Mouse (Mus musculus) midbrain, postnatal 0 days (tissue): ENCODE measurements around the gene Eprs. TPM values are rescaled to one million over a fixed set of nuclear protein-coding genes. Genes with fewer than 3 reads are reported as not detected.
A peak's percentile ranks its signal among the peaks of the same experiment; 100 is the strongest.

ENCODE experiments used
- ATAC-seq: fragments of 200-750 bp; cut with Nextera tagmentation; 2 replicates; pipeline ENCODE4 v1.8.0; 2017; ENCODE audit warnings: moderate number of reproducible peaks, mild to moderate bottlenecking, moderate TSS enrichment, moderate library complexity; ENCODE audit not compliant: low FRiP score
- DNase-seq: peaks from one replicate; pipeline ENCODE4 v3.0.0-alpha.2; 2015; ENCODE audit warnings: low spot score
- H3K27ac ChIP-seq: fragments of 300-500 bp; sonication (generic); 2 replicates; pipeline ENCODE4 v1.5.1; 2014; ENCODE audit warnings: low read depth, mild to moderate bottlenecking, low read length, mixed read lengths
- H3K27me3 ChIP-seq: fragments of 300-500 bp; sonication (generic); 2 replicates; pipeline ENCODE4 v1.6.1; 2014; ENCODE audit warnings: low read length, control low read depth, mixed read lengths; ENCODE audit not compliant: insufficient read depth
- H3K36me3 ChIP-seq: fragments of 300-500 bp; sonication (generic); 2 replicates; pipeline ENCODE4 v1.6.1; 2014; ENCODE audit warnings: low read length, control low read depth, mixed read lengths; ENCODE audit not compliant: insufficient read depth
- H3K4me1 ChIP-seq: fragments of 300-500 bp; sonication (generic); 2 replicates; pipeline ENCODE4 v1.6.1; 2014; ENCODE audit warnings: mild to moderate bottlenecking, control low read depth, antibody characterized with exemption, low read length, mixed read lengths; ENCODE audit not compliant: insufficient read depth
- H3K4me2 ChIP-seq: fragments of 300-500 bp; sonication (generic); 2 replicates; pipeline ENCODE4 v1.6.1; 2014; ENCODE audit warnings: low read depth, mild to moderate bottlenecking, low read length, mixed read lengths; ENCODE audit not compliant: poor library complexity, severe bottlenecking
- H3K4me3 ChIP-seq: fragments of 300-500 bp; sonication (generic); 2 replicates; pipeline ENCODE4 v1.5.1; 2014; ENCODE audit warnings: low read depth, mild to moderate bottlenecking, low read length, moderate library complexity
- H3K9ac ChIP-seq: fragments of 300-500 bp; sonication (generic); replicated peaks from 2 replicates; pipeline ENCODE4 v1.6.1; 2014; ENCODE audit warnings: mild to moderate bottlenecking, low read length, moderate library complexity, mixed read lengths; ENCODE audit not compliant: poor library complexity, severe bottlenecking
- H3K9me3 ChIP-seq: fragments of 300-500 bp; sonication (generic); 2 replicates; pipeline ENCODE4 v1.6.1; 2016; ENCODE audit warnings: low read length, control low read depth
- CTCF ChIP-seq: IDR thresholded peaks from 2 replicates; pipeline ENCODE4 v1.5.1; 2016; ENCODE audit warnings: antibody characterized with exemption, mild to moderate bottlenecking
- WGBS: fragments of 180-500 bp; shearing (Covaris S2); extraction: QIAGEN DNeasy Blood & Tissue Kit; methylation state at CpG from one replicate; pipeline ENCODE4 v1.1.7; 2014; 5-methylcytosine and 5-hydroxymethylcytosine counted together
- polyA plus RNA-seq: library from polyadenylated mRNA; unstranded; fragments of >200 nt; fragmentation: Nextera tagmentation; extraction: Ambion mirVana; gene quantifications from 2 replicates; pipeline ENCODE4 v1.2.1, GENCODE M21; 2015
- total RNA-seq: library from RNA; depleted of rRNA; stranded (reverse); fragments of >200 nt; gene quantifications from 2 replicates; pipeline ENCODE4 v1.2.3, GENCODE M21; 2014

The Eprs gene
- total and polyA plus RNA-seq, 2 experiments from 2014 or later, result 71.7 to 119 TPM

DNA sequence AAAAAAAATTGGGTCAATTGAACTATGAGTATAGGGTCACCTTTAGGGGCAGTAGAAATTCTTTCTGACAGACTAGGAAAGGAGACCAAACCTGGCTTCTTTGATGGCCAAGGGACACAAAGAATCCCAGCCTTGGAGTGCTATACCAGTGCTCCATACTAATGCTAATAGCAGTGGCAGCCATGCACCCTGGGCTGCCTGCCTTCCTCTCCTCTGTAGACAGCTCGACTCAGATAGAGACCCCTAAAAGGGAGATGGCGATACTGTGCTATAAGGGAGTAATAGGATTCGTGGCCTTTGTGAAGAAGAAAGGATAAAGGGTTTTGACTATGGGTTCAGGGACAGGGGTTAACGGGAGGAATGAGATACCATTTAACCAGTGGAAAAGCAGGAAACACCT, 91.3 kb downstream of the Eprs start:
- ATAC-seq (peak; percentile 22; the same call in 1 of the 2 replicates), DNase-seq (no peak)
- H3K36me3 ChIP-seq, result no peaks in the 10 kb centered on the region; the same call in 1 of the 2 replicates
- H3K9ac ChIP-seq, result peak overlapping the region; percentile 93
- peaks cover 10% of the 10 kb centered on the region for H3K4me1 ChIP-seq
- peak overlapping the region; percentile 82 for H3K27ac ChIP-seq
- TF ChIP-seq CTCF, result no peak
- H3K4me2 ChIP-seq, result peak overlapping the region; percentile 85
- WGBS, result 29% methylated on average over 4 of the region's 4 CpGs
- no peaks in the 10 kb centered on the region for H3K9me3 ChIP-seq
- no peaks in the 10 kb centered on the region for H3K27me3 ChIP-seq
- H3K4me3 ChIP-seq, result peak overlapping the region; percentile 63

DNA sequence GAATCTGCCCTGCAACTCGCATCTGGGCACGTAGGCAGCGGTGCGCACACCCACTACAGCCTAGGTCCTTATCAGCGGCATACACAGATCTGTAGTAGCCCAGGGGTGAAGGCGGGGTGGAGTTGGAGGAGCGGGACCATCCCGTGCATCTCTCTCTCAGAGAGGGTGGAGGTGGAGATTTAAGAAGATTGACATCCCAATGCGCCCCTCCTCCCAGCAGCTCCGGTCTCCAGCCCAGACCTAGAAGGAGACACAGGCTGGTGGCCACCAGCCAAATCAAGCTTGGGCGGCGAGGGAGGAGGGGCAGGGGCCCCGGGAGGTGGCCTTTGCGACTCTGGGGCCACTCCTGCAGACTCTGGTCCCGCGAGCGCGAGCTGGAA, 91.7 kb downstream of the Eprs start, which contains the start of gene Slc30a10:
TSS of gene Slc30a10 (plus strand) at position 274 of the 380 bp plus-strand sequence.
- Histone ChIP-seq H3K27me3 (no peaks in the 10 kb centered on the region), H3K9ac (peak within 1 kb of the TSS; percentile 93), H3K27ac (peak within 1 kb of the TSS; percentile 82), H3K36me3 (peaks cover 3% of the 10 kb centered on the region; the same call in 1 of the 2 replicates), H3K4me2 (peak within 1 kb of the TSS; percentile 85), H3K4me3 (peak within 1 kb of the TSS; percentile 63), H3K4me1 (peaks cover 10% of the 10 kb centered on the region), H3K9me3 (no peaks in the 10 kb centered on the region)
- under 1% methylated on average over 12 of the region's 18 CpGs for WGBS
- ATAC-seq, result peak; percentile 87
- peak; percentile 85 for DNase-seq
- no peak for TF ChIP-seq CTCF

DNA sequence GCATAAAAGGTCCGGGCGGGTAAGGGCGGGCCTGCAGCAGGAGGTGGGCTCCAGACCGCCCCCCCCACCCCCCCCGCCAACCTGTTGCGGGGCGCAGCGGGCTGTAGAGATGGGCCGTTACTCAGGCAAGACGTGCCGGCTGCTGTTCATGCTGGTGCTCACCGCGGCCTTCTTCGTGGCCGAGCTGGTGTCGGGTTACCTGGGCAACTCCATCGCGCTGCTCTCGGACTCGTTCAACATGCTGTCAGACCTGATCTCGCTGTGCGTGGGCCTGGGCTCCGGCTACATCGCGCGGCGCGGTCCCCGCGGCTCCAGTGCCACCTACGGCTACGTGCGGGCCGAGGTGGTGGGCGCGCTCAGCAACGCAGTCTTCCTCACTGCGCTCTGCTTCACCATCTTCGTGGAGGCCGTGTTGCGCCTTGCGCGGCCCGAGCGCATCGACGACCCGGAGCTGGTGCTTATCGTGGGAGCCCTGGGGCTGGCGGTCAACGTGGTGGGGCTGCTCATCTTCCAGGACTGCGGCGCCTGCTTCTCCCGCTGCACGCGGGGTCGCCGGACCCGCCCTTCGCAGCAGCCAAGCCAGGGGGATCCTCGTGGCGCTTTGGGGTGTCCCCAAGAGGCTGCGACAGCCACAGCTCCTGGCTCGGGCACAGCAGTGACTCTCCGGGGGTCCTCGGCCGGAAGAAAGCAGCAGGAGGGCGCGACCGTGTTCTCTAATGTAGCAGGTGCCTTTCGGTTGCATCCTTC, 92.3 kb downstream of the Eprs start:
- DNase-seq (peak; percentile 28), ATAC-seq (peak; percentile 76)
- WGBS, result under 1% methylated on average over 65 of the region's 71 CpGs
- TF ChIP-seq CTCF, result no peak
- Histone ChIP-seq H3K4me2 (peak overlapping the region; percentile 85), H3K4me1 (peaks cover 10% of the 10 kb centered on the region), H3K27me3 (no peaks in the 10 kb centered on the region), H3K27ac (peak overlapping the region; percentile 82), H3K9me3 (no peaks in the 10 kb centered on the region), H3K36me3 (peaks cover 9% of the 10 kb centered on the region; the same call in 1 of the 2 replicates), H3K9ac (peak overlapping the region; percentile 93), H3K4me3 (peak overlapping the region; percentile 63)

DNA sequence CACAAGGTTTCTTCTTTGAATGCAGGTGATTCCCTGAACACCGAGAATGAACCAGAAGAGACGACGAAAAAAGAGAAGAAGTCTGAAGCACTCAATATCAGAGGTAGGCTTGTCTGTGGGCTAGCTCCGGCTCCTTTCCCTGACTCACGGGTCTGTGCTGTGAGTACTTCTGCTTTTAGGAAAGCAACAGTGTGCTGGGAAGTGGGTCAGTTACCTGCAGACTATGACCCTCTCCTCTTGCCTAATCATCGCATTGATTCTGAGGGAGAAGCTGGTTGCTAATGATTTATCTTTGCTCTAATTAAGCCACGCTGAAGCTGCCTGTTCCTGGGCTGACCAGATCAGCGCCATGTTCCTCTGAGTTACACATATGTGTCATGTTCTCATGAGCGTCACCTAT, 93.5 kb downstream of the Eprs start:
- Histone ChIP-seq H3K4me3 (peak overlapping the region; percentile 63), H3K4me2 (peak overlapping the region; percentile 85), H3K27me3 (no peaks in the 10 kb centered on the region), H3K9ac (no peak overlapping the region), H3K36me3 (peaks cover 9% of the 10 kb centered on the region; the same call in 1 of the 2 replicates), H3K4me1 (peaks cover 10% of the 10 kb centered on the region), H3K27ac (no peak overlapping the region), H3K9me3 (no peaks in the 10 kb centered on the region)
- no peak for ATAC-seq
- WGBS, result 93% methylated on average over 9 of the region's 9 CpGs
- TF ChIP-seq CTCF, result no peak
- no peak for DNase-seq

DNA sequence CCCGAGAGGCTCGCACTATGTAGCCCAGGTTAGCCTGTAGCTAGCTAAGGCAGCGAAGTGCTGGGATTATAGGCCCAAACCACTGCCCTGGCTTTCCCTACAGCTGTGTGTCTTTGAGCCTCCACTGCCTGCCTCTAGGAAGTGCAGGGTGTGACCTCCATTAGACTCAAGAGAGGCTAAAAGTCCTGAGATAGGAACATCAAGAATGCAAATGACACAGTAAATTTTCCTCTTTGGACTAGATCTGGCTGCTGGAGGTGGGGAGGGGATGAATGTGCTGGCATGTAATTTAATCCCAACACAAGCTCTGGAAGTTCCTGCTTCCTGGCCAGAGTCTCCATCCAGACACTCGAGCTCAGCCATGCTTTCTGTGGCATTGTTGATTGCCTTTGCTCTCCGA, 97.3 kb downstream of the Eprs start:
- H3K9ac ChIP-seq, result no peak overlapping the region
- peaks cover 10% of the 10 kb centered on the region for H3K4me1 ChIP-seq
- WGBS, result 90% methylated on average over 5 of the region's 5 CpGs
- no peak overlapping the region for H3K4me3 ChIP-seq
- no peaks in the 10 kb centered on the region for H3K27me3 ChIP-seq
- no peak for TF ChIP-seq CTCF
- H3K27ac ChIP-seq, result no peak overlapping the region
- no peak for DNase-seq
- no peak overlapping the region for H3K4me2 ChIP-seq
- no peaks in the 10 kb centered on the region for H3K9me3 ChIP-seq
- ATAC-seq, result no peak
- H3K36me3 ChIP-seq, result peaks cover 24% of the 10 kb centered on the region

DNA sequence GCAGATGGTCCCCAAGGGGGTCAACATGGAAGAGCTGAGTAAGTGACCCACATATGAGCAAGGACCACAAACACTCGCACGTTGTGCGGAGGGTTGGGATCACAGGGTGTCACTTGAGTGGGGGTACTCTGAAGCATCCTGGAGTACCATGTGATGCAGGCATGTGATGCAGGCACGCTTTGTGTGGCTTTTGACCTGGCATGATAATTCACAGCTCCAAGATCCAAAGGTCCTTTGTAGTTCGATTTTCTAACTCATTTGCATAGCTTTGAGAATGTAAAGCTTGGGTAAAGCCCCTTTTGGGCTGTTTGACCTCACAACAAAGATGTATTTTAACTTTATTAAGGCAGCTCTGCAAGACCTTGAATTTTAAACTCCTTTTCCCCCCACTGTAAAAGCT, 100.0 kb downstream of the Eprs start:
- H3K9me3 ChIP-seq, result no peaks in the 10 kb centered on the region
- no peaks in the 10 kb centered on the region for H3K4me1 ChIP-seq
- H3K27ac ChIP-seq, result no peak overlapping the region
- 67% methylated on average over 5 of the region's 5 CpGs for WGBS
- TF ChIP-seq CTCF, result no peak
- H3K9ac ChIP-seq, result no peak overlapping the region
- H3K4me3 ChIP-seq, result no peak overlapping the region
- DNase-seq, result no peak
- peaks cover 24% of the 10 kb centered on the region for H3K36me3 ChIP-seq
- no peak overlapping the region for H3K4me2 ChIP-seq
- no peaks in the 10 kb centered on the region for H3K27me3 ChIP-seq
- ATAC-seq, result no peak
